Mouse (Mus musculus): ENCODE measurements at regions not wholly inside any gene's neighbourhood (a gene's known extent, or its start where the extent isn't known, plus 50 kb on each side); places are given as distances from the start of the nearest gene placed in this dataset.

GRCm38 (mm10) chr5:42525431-42525830 is 457.7 kb downstream of the Gm16223 start:
- no peak for DNase-seq (ENCODE audit: low spot score)
- TF ChIP-seq POLR2A (IDR thresholded peaks at IDR 0.05; ENCODE audit: borderline replicate concordance, extremely low read depth, insufficient read depth, insufficient read length) = no peak
- Histone ChIP-seq H3K27me3 (ENCODE audit: control insufficient read depth, insufficient read depth, low read length) (no peaks in the 10 kb centered on the region), H3K4me2 (replicated peaks; ENCODE audit: low read depth, low read length, severe bottlenecking) (no peak overlapping the region), H3K9ac (ENCODE audit: low read depth, low read length, severe bottlenecking) (no peak overlapping the region), H3K4me1 (ENCODE audit: control insufficient read depth, insufficient read depth, low read length) (no peaks in the 10 kb centered on the region), H3K36me3 (ENCODE audit: control insufficient read depth, insufficient read depth, low read length) (no peaks in the 10 kb centered on the region), H3K9me3 (ENCODE audit: control insufficient read depth, low read length) (no peaks in the 10 kb centered on the region), H3K27ac (replicated peaks; ENCODE audit: low read depth, low read length) (no peak overlapping the region), H3K4me3 (replicated peaks; ENCODE audit: low read length) (no peak overlapping the region)
- WGBS = 87% methylated on average over 5 of the region's 5 CpGs
- ATAC-seq (ENCODE audit: low FRiP score, low read depth) = no peak

GRCm38 (mm10) chr5:42560537-42560936 is 492.8 kb downstream of the Gm16223 start:
- WGBS = 51% methylated on average over 2 of the region's 2 CpGs
- no peak for TF ChIP-seq POLR2A (IDR thresholded peaks at IDR 0.05; ENCODE audit: borderline replicate concordance, extremely low read depth, insufficient read depth, insufficient read length)
- H3K4me1 ChIP-seq (ENCODE audit: control insufficient read depth, insufficient read depth, low read length) = no peaks in the 10 kb centered on the region

DNA sequence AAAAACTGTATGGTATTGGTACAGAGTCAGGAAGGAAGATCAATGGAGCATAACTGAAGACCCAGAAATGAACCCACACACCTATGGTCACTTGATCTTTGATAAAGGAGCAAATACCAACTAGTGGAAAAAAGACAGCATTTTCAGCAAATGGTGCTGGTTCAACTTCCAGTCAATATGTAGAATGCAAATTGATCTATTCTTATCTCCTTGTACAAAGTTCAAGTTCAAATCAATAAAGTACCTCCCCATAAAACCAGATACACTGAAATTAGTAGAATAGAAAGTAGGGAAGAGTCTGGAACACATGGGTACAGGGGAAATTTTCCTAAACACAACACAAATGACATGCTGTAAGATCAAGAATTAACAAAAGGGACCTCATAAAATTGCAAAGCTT is 495.6 kb downstream of the Gm16223 start:
- Histone ChIP-seq H3K4me3 (replicated peaks; ENCODE audit: low read length) (no peak overlapping the region), H3K27ac (replicated peaks; ENCODE audit: low read depth, low read length) (no peak overlapping the region), H3K4me1 (ENCODE audit: control insufficient read depth, insufficient read depth, low read length) (no peaks in the 10 kb centered on the region), H3K9ac (ENCODE audit: low read depth, low read length, severe bottlenecking) (no peak overlapping the region), H3K4me2 (replicated peaks; ENCODE audit: low read depth, low read length, severe bottlenecking) (no peak overlapping the region), H3K36me3 (ENCODE audit: control insufficient read depth, insufficient read depth, low read length) (no peaks in the 10 kb centered on the region), H3K9me3 (ENCODE audit: control insufficient read depth, low read length) (no peaks in the 10 kb centered on the region), H3K27me3 (ENCODE audit: control insufficient read depth, insufficient read depth, low read length) (no peaks in the 10 kb centered on the region)
- DNase-seq (ENCODE audit: low spot score) (no peak), ATAC-seq (ENCODE audit: low FRiP score, low read depth) (no peak)
- no peak for TF ChIP-seq POLR2A (IDR thresholded peaks at IDR 0.05; ENCODE audit: borderline replicate concordance, extremely low read depth, insufficient read depth, insufficient read length)

More at GRCm38 (mm10) chr5:42560537-42560936, 492.8 kb downstream of the Gm16223 start:
- ATAC-seq (ENCODE audit: low FRiP score, low read depth) (no peak), DNase-seq (ENCODE audit: low spot score) (no peak)
- H3K4me3 ChIP-seq (replicated peaks; ENCODE audit: low read length) = no peak overlapping the region
- no peaks in the 10 kb centered on the region for H3K36me3 ChIP-seq (ENCODE audit: control insufficient read depth, insufficient read depth, low read length)
- H3K27me3 ChIP-seq (ENCODE audit: control insufficient read depth, insufficient read depth, low read length) = no peaks in the 10 kb centered on the region
- H3K4me2 ChIP-seq (replicated peaks; ENCODE audit: low read depth, low read length, severe bottlenecking) = no peak overlapping the region
- H3K9ac ChIP-seq (ENCODE audit: low read depth, low read length, severe bottlenecking) = no peak overlapping the region
- no peak overlapping the region for H3K27ac ChIP-seq (replicated peaks; ENCODE audit: low read depth, low read length)
- no peaks in the 10 kb centered on the region for H3K9me3 ChIP-seq (ENCODE audit: control insufficient read depth, low read length)

DNA sequence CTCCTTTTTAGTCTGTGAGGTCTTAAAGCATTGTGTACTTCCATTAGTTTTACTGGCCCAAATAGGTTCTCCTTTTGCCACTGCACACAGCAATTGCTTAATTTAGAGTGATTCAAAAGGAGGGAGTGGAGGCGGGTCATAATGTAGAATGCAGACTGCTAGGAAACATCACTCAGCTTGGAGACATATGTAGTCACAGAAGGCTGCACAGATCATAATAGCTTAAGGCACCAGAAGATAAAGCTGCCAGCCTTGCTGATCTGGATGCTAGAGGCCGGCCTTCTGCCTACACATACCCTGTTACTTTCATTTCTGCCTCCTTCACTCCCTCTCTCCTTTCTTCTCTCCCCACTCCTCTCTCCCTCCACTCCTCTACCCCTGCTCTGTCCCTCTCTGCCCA is 508.2 kb downstream of the Gm16223 start:
- 90% methylated on average over 2 of the region's 2 CpGs for WGBS
- no peak for ATAC-seq (ENCODE audit: low FRiP score, low read depth)
- H3K27ac ChIP-seq (replicated peaks; ENCODE audit: low read depth, low read length) = no peak overlapping the region
- no peaks in the 10 kb centered on the region for H3K27me3 ChIP-seq (ENCODE audit: control insufficient read depth, insufficient read depth, low read length)
- no peaks in the 10 kb centered on the region for H3K36me3 ChIP-seq (ENCODE audit: control insufficient read depth, insufficient read depth, low read length)
- H3K9me3 ChIP-seq (ENCODE audit: control insufficient read depth, low read length) = no peaks in the 10 kb centered on the region
- no peaks in the 10 kb centered on the region for H3K4me1 ChIP-seq (ENCODE audit: control insufficient read depth, insufficient read depth, low read length)
- no peak overlapping the region for H3K4me3 ChIP-seq (replicated peaks; ENCODE audit: low read length)
- H3K9ac ChIP-seq (ENCODE audit: low read depth, low read length, severe bottlenecking) = no peak overlapping the region
- H3K4me2 ChIP-seq (replicated peaks; ENCODE audit: low read depth, low read length, severe bottlenecking) = no peak overlapping the region
- TF ChIP-seq POLR2A (IDR thresholded peaks at IDR 0.05; ENCODE audit: borderline replicate concordance, extremely low read depth, insufficient read depth, insufficient read length) = no peak
- no peak for DNase-seq (ENCODE audit: low spot score)

- 75% methylated on average over 5 of the region's 5 CpGs for WGBS
- Histone ChIP-seq H3K4me3 (replicated peaks; ENCODE audit: low read length) (no peak overlapping the region), H3K9ac (ENCODE audit: low read depth, low read length, severe bottlenecking) (no peak overlapping the region), H3K4me2 (replicated peaks; ENCODE audit: low read depth, low read length, severe bottlenecking) (no peak overlapping the region), H3K36me3 (ENCODE audit: control insufficient read depth, insufficient read depth, low read length) (no peaks in the 10 kb centered on the region), H3K9me3 (ENCODE audit: control insufficient read depth, low read length) (no peaks in the 10 kb centered on the region), H3K27ac (replicated peaks; ENCODE audit: low read depth, low read length) (no peak overlapping the region), H3K27me3 (ENCODE audit: control insufficient read depth, insufficient read depth, low read length) (no peaks in the 10 kb centered on the region), H3K4me1 (ENCODE audit: control insufficient read depth, insufficient read depth, low read length) (no peaks in the 10 kb centered on the region)
- ATAC-seq (ENCODE audit: low FRiP score, low read depth) (no peak), DNase-seq (ENCODE audit: low spot score) (no peak)
- TF ChIP-seq POLR2A (IDR thresholded peaks at IDR 0.05; ENCODE audit: borderline replicate concordance, extremely low read depth, insufficient read depth, insufficient read length) = no peak
Observed at GRCm38 (mm10) chr5:42578208-42578844, 510.6 kb downstream of the Gm16223 start.

GRCm38 (mm10) chr5:42620698-42621097 is 552.9 kb downstream of the Gm16223 start:
- H3K9me3 ChIP-seq (ENCODE audit: control insufficient read depth, low read length) = no peaks in the 10 kb centered on the region
- H3K9ac ChIP-seq (ENCODE audit: low read depth, low read length, severe bottlenecking) = no peak overlapping the region
- 80% methylated on average over 3 of the region's 3 CpGs for WGBS
- no peaks in the 10 kb centered on the region for H3K36me3 ChIP-seq (ENCODE audit: control insufficient read depth, insufficient read depth, low read length)
- DNase-seq (ENCODE audit: low spot score) (no peak), ATAC-seq (ENCODE audit: low FRiP score, low read depth) (no peak)
- H3K27ac ChIP-seq (replicated peaks; ENCODE audit: low read depth, low read length) = no peak overlapping the region
- H3K27me3 ChIP-seq (ENCODE audit: control insufficient read depth, insufficient read depth, low read length) = no peaks in the 10 kb centered on the region
- H3K4me2 ChIP-seq (replicated peaks; ENCODE audit: low read depth, low read length, severe bottlenecking) = no peak overlapping the region
- no peak overlapping the region for H3K4me3 ChIP-seq (replicated peaks; ENCODE audit: low read length)
- H3K4me1 ChIP-seq (ENCODE audit: control insufficient read depth, insufficient read depth, low read length) = no peaks in the 10 kb centered on the region
- no peak for TF ChIP-seq POLR2A (IDR thresholded peaks at IDR 0.05; ENCODE audit: borderline replicate concordance, extremely low read depth, insufficient read depth, insufficient read length)
